Mouse (Mus musculus) CD4-positive, CD25-positive, alpha-beta regulatory T cell, adult 9 weeks (primary cell): ENCODE data around the gene Gm136. TPM values are rescaled to one million over a fixed set of nuclear protein-coding genes. Genes with fewer than 3 reads are reported as not detected.

ENCODE experiments used
- polyA plus RNA-seq: library from polyadenylated mRNA; unstranded; fragments of 100-300 nt; shearing (Covaris generic); gene quantifications from one replicate; pipeline ENCODE4 v1.2.1, GENCODE M21; 2017

Gene Gm136
- not detected for polyA plus RNA-seq

DNA sequence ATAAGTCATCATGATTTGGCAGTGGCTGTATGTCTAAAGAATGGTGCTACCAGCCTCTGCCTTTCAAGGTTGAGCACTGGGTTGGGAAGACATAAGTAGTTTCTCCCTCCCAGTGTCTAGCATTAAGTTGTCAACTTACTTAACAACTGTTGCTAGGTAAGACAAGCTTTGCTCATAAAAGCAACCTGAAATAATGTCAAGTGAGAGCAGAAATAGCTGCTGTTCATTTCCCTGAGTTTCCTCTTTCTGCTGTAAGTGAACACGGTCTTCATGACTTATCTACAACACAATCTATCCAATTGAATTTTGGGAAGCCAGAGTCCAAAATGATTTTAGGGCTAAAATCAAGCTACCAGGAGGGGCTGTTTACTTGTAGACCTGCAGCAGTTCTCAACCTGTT lies at the start of gene Gm136:
Gm136 (minus strand) TSS at position 101 of the 400 bp plus-strand sequence.

DNA sequence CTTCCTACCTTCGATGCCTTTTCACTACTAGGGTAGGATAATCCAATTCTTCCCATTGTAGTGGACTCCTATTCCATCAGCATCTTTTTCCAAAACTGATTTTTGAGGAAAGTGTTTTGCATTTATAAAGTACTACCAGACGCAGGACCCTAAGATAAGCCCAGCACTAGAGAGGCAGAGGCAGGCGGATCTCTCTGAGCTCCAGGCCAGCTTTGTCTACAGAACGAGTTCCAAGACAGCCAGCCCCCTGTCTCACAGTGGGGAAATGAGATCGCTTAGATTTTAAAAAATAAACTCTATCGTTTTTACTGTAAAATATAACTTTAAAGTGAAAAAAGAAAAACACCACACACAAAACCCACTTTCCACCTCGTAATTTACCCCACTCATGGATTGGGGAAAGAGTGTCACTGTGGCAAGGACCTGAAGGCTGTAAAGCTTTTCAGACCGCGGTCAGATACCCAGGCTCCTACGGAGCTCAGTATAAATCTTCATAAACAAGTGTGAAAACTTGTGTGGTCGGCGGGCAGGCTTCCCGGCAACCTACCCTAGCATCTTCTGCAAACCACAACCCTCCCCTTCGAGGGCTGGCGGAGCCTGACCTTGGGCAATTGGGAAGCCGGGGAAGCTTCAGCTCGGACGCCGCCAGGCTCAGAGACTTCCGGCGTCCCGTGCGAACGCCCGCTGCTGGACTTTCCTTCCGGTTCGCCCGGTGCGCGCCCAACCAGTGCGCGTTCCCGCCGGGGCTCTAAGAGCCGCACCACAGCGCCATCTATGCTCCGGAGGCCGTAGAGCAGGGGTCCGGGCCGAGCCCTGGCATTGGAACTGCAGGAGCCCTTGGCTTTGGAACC lies 21.8 kb upstream of the Gm136 start, which contains the start of gene Smim8:
Smim8 (minus strand) TSS at position 747 of the 851 bp plus-strand sequence.

DNA sequence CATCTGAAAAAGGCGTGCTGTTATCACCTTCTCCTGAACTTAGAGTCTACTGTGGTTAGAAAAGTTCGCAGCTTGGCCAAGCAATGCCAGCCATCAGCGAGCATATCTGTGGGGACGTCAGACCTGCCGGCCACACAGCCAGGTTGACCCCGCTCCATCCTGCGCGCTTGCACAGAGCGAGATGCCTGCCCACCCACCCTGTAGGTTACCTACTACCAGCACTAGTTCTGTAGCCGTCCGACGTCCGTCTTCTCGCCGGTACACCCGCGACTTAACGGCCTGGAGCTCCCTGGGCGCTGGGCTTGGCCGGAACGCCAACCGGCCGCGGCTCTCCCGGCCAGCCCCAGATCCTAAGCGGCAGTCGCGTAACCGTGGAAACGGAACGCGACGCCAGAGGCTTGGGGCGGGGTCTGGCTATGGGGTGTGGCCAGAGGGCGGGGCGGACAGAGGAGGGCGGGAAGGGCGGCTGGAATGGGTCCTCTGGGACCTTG lies 26.2 kb downstream of the Gm136 start, which contains the start of gene Cfap206:
Cfap206 (minus strand) TSS at position 356 of the 491 bp plus-strand sequence.

Other genes starting within 250 kb of the Gm136 start
- gene Akirin2, start 205.3 kb downstream of the Gm136 start, polyA plus RNA-seq, result 3.6 TPM
- 132 TPM for gene Orc3, start 141.3 kb downstream of the Gm136 start, polyA plus RNA-seq
- 60.7 TPM for gene Rars2, start 141.3 kb downstream of the Gm136 start, polyA plus RNA-seq
- gene Slc35a1, start 68.8 kb downstream of the Gm136 start, polyA plus RNA-seq, result 35.8 TPM
- not detected for gene Cfap206, start 26.1 kb downstream of the Gm136 start, polyA plus RNA-seq
- gene Smim8, start 22.2 kb upstream of the Gm136 start, polyA plus RNA-seq, result 76.5 TPM
- 15.5 TPM for gene Zfp292, start 126.7 kb upstream of the Gm136 start, polyA plus RNA-seq
- gene Cga, start 137.5 kb upstream of the Gm136 start, polyA plus RNA-seq, result not detected